In genomic region chr2:141673405-141673804, GRCm38 (mm10) we compare ENCODE assay signal across 22 mouse cellular contexts.
DNase-seq lines count a peak whose midpoint lies in the region; ATAC-seq lines count a peak whose summit lies in the region.
"Had no signal": no experiment of that assay in that cellular context is flagged by ENCODE, and none has a peak within 500 bp of the region (broad histone marks: within the 10 kb centered on the region; RNA-seq: fewer than 3 reads in every experiment).

No protein-coding gene starts in this region.

- DNase-seq in kidney, postnatal 10 days: no peak
- DNase-seq in layer of hippocampus, adult 9-11 months: peak; percentile 4
- no peak for DNase-seq in layer of hippocampus, adult 9-10 months (ENCODE audit: low spot score)
- DNase-seq in right cerebral cortex, postnatal 14 days: peak; percentile 4
- no peak for DNase-seq in right cerebral cortex, adult 2 months (ENCODE audit: low spot score in 2 of 2)
- DNase-seq in adrenal gland, postnatal 10 days: no peak
- DNase-seq: adrenal gland, adult 8-10 months; B cell, adult 2 months; cerebellum, adult 11 months; cerebellum, adult 9-10 months; cerebellum, postnatal 25 days; gastrocnemius, postnatal 10 days; heart, adult 18-20 months; heart, postnatal 10 days; heart, postnatal 4 days had no signal

- no peak overlapping the region for H3K4me3 ChIP-seq in kidney, embryonic 14.5 days (ENCODE audit: low read length)
- H3K4me3 ChIP-seq: embryonic facial prominence, embryonic 12.5 days; heart, embryonic 10.5 days; hindbrain, embryonic 12.5 days had no signal

- no peak overlapping the region for H3K4me2 ChIP-seq in kidney, embryonic 14.5 days (replicated peaks; ENCODE audit: low read depth, low read length)
- H3K4me2 ChIP-seq: embryonic facial prominence, embryonic 12.5 days; hindbrain, embryonic 12.5 days had no signal

- no peak overlapping the region for H3K9ac ChIP-seq in kidney, embryonic 14.5 days (ENCODE audit: low read depth, low read length)
- H3K9ac ChIP-seq: embryonic facial prominence, embryonic 12.5 days; hindbrain, embryonic 12.5 days had no signal

- H3K36me3 ChIP-seq in kidney, embryonic 14.5 days (ENCODE audit: control insufficient read depth, insufficient read depth, low read length): no peaks in the 10 kb centered on the region
- H3K36me3 ChIP-seq: embryonic facial prominence, embryonic 12.5 days; G1E; heart, embryonic 10.5 days; hindbrain, embryonic 12.5 days had no signal

- no peaks in the 10 kb centered on the region for H3K9me3 ChIP-seq in kidney, embryonic 14.5 days (ENCODE audit: control insufficient read depth, low read length)
- H3K9me3 ChIP-seq: embryonic facial prominence, embryonic 12.5 days; heart, embryonic 10.5 days; hindbrain, embryonic 12.5 days had no signal

- no peaks in the 10 kb centered on the region for H3K4me1 ChIP-seq in kidney, embryonic 14.5 days (ENCODE audit: control insufficient read depth, insufficient read depth, low read length)
- H3K4me1 ChIP-seq: embryonic facial prominence, embryonic 12.5 days; heart, embryonic 10.5 days; hindbrain, embryonic 12.5 days had no signal

- peak; percentile 60; the same call in 1 of the 2 replicates for ATAC-seq in kidney, embryonic 14.5 days (ENCODE audit: low FRiP score, low TSS enrichment)
- ATAC-seq: CD4-positive, CD25-positive, alpha-beta regulatory T cell, adult 4 months; forebrain, embryonic 16.5 days had no signal

- WGBS in kidney, embryonic 14.5 days: 45% methylated on average over 8 of the region's 8 CpGs

- H3K27me3 ChIP-seq in kidney, embryonic 14.5 days (ENCODE audit: control insufficient read depth, insufficient read depth, low read length): no peaks in the 10 kb centered on the region
- H3K27me3 ChIP-seq: embryonic facial prominence, embryonic 12.5 days; hindbrain, embryonic 12.5 days had no signal

- H3K27ac ChIP-seq in kidney, embryonic 14.5 days (ENCODE audit: low read depth, low read length): no peak overlapping the region
- H3K27ac ChIP-seq: embryonic facial prominence, embryonic 12.5 days; heart, embryonic 10.5 days; hindbrain, embryonic 12.5 days had no signal

Comparison
In these comparisons a context has a peak if more than half of its experiments do, and no peak if none do; other contexts are left out.
1. DNase-seq: peak in layer of hippocampus, adult 9-11 months (single experiment) and right cerebral cortex, postnatal 14 days (single experiment); none in kidney, postnatal 10 days (single experiment), layer of hippocampus, adult 9-10 months (single experiment), right cerebral cortex, adult 2 months (0 of 2) and adrenal gland, postnatal 10 days (single experiment).